Mouse (Mus musculus): Measurements from ENCODE around the gene Pygm. TPM values are rescaled to one million over a fixed set of nuclear protein-coding genes. Genes with fewer than 3 reads are reported as not detected.

The Pygm gene
- total and polyA plus RNA-seq, 2 experiments from 2014 or later: 10.4 to 11.9 TPM

DNA sequence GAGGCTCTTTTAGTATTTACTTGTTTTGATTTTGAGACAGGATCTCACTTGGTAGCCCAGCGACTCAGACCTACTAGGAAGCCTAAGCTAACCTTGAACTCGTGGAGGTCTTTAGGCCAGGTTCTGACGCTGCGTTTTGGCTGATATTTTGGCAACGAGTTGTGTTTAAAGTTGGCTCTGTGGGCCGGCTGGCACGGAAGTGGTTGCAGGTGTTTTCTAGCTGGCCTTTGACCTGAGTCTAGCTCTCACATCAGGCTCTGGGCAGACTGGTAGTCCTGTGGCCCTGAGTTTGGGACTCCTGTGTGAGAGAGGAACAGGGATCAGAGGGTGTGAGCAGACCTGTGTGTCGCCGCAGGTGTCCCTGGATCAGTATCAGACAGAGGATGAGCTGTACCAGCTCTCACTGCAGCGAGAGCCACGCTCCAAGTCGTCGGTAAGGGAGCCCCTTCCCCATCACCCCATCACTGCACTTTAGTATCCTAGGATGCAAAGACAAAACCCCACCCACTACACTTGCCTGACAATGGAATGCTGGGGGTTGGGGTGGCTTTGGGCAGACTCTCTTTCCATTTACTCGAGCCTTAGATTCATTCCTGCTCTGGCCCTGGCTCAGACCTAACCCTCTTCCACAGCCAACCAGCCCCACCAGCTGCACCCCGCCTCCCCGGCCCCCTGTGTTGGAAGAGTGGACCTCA, 23.8 kb downstream of the Pygm start:
- WGBS: 55% methylated on average over 16 of the region's 16 CpGs
- no peaks in the 10 kb centered on the region for H3K9me3 ChIP-seq (ENCODE audit: low read length)
- no peak for ATAC-seq
- no peak overlapping the region for H3K4me2 ChIP-seq (ENCODE audit: low read depth, low read length)
- H3K4me3 ChIP-seq (ENCODE audit: low read length): no peak overlapping the region
- H3K27ac ChIP-seq: no peak overlapping the region
- no peaks in the 10 kb centered on the region for H3K4me1 ChIP-seq (ENCODE audit: insufficient read depth, low read length)
- no peak for TF ChIP-seq CTCF (IDR thresholded peaks at IDR 0.05; ENCODE audit: low read depth)
- H3K36me3 ChIP-seq (ENCODE audit: insufficient read depth, low read length): 0 out of 2 replicates have a peak, but pooled peaks cover 7% of the 10 kb centered on the region
- DNase-seq (ENCODE audit: low spot score): no peak
- no peaks in the 10 kb centered on the region for H3K27me3 ChIP-seq (ENCODE audit: insufficient read depth, low read length)
- no peak overlapping the region for H3K9ac ChIP-seq (replicated peaks; ENCODE audit: low read length)

DNA sequence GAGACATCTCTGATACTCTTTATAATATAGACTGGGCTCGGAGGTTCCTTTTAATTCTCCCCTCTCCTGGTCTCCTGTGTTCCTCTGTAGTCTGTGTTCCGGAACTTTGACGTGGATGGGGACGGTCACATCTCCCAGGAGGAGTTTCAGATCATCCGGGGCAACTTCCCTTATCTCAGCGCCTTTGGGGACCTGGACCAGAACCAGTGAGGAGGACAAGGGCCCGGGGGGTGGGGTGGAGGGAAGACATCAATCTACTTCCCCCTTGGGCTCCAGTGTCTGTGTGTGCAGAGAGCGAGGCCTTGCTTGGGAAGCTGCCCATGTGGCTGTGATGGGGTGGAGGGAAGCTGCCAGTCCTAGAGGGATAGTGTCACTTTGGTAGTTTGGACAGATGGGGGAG, 24.6 kb downstream of the Pygm start:
- Histone ChIP-seq H3K27me3 (ENCODE audit: insufficient read depth, low read length) (no peaks in the 10 kb centered on the region), H3K27ac (no peak overlapping the region), H3K9me3 (ENCODE audit: low read length) (no peaks in the 10 kb centered on the region), H3K9ac (replicated peaks; ENCODE audit: low read length) (no peak overlapping the region), H3K36me3 (ENCODE audit: insufficient read depth, low read length) (0 out of 2 replicates have a peak, but pooled peaks cover under 1% of the 10 kb centered on the region), H3K4me2 (ENCODE audit: low read depth, low read length) (no peak overlapping the region), H3K4me1 (ENCODE audit: insufficient read depth, low read length) (no peaks in the 10 kb centered on the region), H3K4me3 (ENCODE audit: low read length) (no peak overlapping the region)
- ATAC-seq (no peak), DNase-seq (ENCODE audit: low spot score) (no peak)
- 66% methylated on average over 8 of the region's 8 CpGs for WGBS
- 0 out of 2 replicates have a peak, but pooled peaks have one; percentile 7 for TF ChIP-seq CTCF (IDR thresholded peaks at IDR 0.05; ENCODE audit: low read depth)

DNA sequence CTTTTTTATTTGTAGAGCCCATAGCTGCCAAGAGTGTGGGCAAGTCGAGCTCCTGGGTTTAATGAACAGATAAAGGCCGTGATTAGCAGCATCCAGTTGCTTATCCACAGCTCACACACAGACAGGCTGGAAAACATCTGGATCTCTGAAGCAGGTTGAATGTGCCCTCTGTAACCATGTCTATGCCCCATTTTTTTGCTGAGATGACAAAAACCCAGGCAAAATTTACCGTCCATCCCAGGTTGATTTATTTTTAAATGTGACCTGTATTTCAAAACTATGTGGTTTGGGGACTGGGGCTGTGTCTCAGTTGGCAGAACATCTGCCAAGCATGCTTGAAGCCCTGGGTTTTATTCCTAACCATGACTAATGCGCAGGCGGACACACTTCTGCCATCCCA, 25.0 kb downstream of the Pygm start:
- no peaks in the 10 kb centered on the region for H3K4me1 ChIP-seq (ENCODE audit: insufficient read depth, low read length)
- no peaks in the 10 kb centered on the region for H3K9me3 ChIP-seq (ENCODE audit: low read length)
- H3K4me3 ChIP-seq (ENCODE audit: low read length): no peak overlapping the region
- H3K4me2 ChIP-seq (ENCODE audit: low read depth, low read length): no peak overlapping the region
- no peaks in the 10 kb centered on the region for H3K27me3 ChIP-seq (ENCODE audit: insufficient read depth, low read length)
- no peak for DNase-seq (ENCODE audit: low spot score)
- no peak for TF ChIP-seq CTCF (IDR thresholded peaks at IDR 0.05; ENCODE audit: low read depth)
- WGBS: 76% methylated on average over 5 of the region's 5 CpGs
- ATAC-seq: no peak
- H3K9ac ChIP-seq (replicated peaks; ENCODE audit: low read length): no peak overlapping the region
- no peaks in the 10 kb centered on the region for H3K36me3 ChIP-seq (ENCODE audit: insufficient read depth, low read length)
- no peak overlapping the region for H3K27ac ChIP-seq

DNA sequence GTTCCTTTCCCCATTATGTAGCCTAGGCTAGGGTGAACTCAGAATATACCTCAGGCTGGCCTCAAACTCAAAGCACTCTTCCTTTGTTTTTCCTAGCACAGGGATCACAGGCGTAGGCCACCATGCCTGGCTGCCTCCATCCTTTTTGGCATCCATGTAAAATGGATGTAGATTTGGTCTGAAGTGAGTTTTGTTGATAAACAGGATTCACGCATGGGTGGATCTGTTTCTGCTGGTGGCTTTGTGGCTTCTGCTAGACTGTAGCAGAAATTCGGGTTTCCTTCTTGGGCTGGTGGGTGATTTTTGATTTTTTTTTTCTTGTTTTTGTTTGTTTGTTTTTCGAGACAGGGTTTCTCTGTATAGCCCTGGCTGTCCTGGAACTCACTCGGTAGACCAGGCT, 25.7 kb downstream of the Pygm start:
- 87% methylated on average over 5 of the region's 5 CpGs for WGBS
- no peak for DNase-seq (ENCODE audit: low spot score)

DNA sequence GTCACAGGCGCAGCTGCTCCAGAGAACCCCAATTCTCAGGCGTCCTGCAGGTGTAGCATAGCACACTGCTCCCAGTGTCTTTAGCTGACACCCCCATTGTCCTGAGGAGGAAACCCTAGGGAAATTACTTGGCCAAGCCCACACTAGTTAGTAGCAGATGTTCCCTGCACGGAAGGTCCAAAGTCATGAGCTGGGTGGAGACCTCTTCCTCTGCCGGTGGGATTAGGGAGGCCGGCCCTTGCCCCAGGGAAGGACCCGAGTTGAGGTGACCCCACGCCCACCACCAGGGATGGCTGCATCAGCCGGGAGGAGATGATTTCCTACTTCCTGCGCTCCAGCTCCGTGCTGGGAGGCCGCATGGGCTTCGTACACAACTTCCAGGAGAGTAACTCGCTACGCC, 28.6 kb downstream of the Pygm start:
- Histone ChIP-seq H3K9me3 (ENCODE audit: low read length) (no peaks in the 10 kb centered on the region), H3K36me3 (ENCODE audit: insufficient read depth, low read length) (no peaks in the 10 kb centered on the region), H3K27me3 (ENCODE audit: insufficient read depth, low read length) (no peaks in the 10 kb centered on the region), H3K4me2 (ENCODE audit: low read depth, low read length) (no peak overlapping the region), H3K4me3 (ENCODE audit: low read length) (no peak overlapping the region), H3K9ac (replicated peaks; ENCODE audit: low read length) (no peak overlapping the region), H3K4me1 (ENCODE audit: insufficient read depth, low read length) (peaks cover 18% of the 10 kb centered on the region), H3K27ac (no peak overlapping the region)
- no peak for TF ChIP-seq CTCF (IDR thresholded peaks at IDR 0.05; ENCODE audit: low read depth)
- DNase-seq (ENCODE audit: low spot score): no peak
- WGBS: 66% methylated on average over 14 of the region's 14 CpGs
- no peak for ATAC-seq

More for the DNA sequence above, 25.7 kb downstream of the Pygm start:
- no peaks in the 10 kb centered on the region for H3K36me3 ChIP-seq (ENCODE audit: insufficient read depth, low read length)
- no peak overlapping the region for H3K27ac ChIP-seq
- no peak overlapping the region for H3K4me2 ChIP-seq (ENCODE audit: low read depth, low read length)
- TF ChIP-seq CTCF (IDR thresholded peaks at IDR 0.05; ENCODE audit: low read depth): no peak
- no peak overlapping the region for H3K4me3 ChIP-seq (ENCODE audit: low read length)
- H3K9ac ChIP-seq (replicated peaks; ENCODE audit: low read length): no peak overlapping the region
- H3K27me3 ChIP-seq (ENCODE audit: insufficient read depth, low read length): no peaks in the 10 kb centered on the region
- no peaks in the 10 kb centered on the region for H3K9me3 ChIP-seq (ENCODE audit: low read length)
- ATAC-seq: no peak
- no peaks in the 10 kb centered on the region for H3K4me1 ChIP-seq (ENCODE audit: insufficient read depth, low read length)

DNA sequence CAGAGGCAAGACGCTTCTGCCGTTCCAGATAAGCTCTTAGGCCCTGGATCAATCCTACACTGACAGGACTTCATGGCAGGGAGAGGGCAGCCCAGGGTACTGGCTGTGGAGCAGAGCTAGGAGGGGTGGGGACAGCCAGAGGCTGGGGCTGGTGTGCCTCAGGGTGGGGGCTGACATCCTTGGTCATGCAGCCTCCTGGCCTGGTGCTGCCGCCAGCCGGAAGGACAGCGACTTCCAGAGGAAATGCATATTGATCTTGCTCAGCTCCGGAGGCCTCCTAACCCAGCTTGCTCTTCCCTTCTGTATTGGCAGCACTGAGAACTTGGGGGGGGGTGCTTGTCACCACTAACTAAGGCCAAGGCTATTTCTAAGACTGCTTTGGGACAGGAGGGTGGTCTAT, 31.3 kb downstream of the Pygm start:
- Histone ChIP-seq H3K9me3 (ENCODE audit: low read length) (no peaks in the 10 kb centered on the region), H3K4me2 (ENCODE audit: low read depth, low read length) (no peak overlapping the region), H3K36me3 (ENCODE audit: insufficient read depth, low read length) (no peaks in the 10 kb centered on the region), H3K27me3 (ENCODE audit: insufficient read depth, low read length) (no peaks in the 10 kb centered on the region), H3K4me3 (ENCODE audit: low read length) (no peak overlapping the region), H3K27ac (peak overlapping the region; percentile 67), H3K4me1 (ENCODE audit: insufficient read depth, low read length) (peaks cover 21% of the 10 kb centered on the region), H3K9ac (replicated peaks; ENCODE audit: low read length) (no peak overlapping the region; the same call in 1 of the 2 replicates)
- no peak for TF ChIP-seq CTCF (IDR thresholded peaks at IDR 0.05; ENCODE audit: low read depth)
- no peak for ATAC-seq
- DNase-seq (ENCODE audit: low spot score): no peak
- WGBS: 28% methylated on average over 6 of the region's 6 CpGs

DNA sequence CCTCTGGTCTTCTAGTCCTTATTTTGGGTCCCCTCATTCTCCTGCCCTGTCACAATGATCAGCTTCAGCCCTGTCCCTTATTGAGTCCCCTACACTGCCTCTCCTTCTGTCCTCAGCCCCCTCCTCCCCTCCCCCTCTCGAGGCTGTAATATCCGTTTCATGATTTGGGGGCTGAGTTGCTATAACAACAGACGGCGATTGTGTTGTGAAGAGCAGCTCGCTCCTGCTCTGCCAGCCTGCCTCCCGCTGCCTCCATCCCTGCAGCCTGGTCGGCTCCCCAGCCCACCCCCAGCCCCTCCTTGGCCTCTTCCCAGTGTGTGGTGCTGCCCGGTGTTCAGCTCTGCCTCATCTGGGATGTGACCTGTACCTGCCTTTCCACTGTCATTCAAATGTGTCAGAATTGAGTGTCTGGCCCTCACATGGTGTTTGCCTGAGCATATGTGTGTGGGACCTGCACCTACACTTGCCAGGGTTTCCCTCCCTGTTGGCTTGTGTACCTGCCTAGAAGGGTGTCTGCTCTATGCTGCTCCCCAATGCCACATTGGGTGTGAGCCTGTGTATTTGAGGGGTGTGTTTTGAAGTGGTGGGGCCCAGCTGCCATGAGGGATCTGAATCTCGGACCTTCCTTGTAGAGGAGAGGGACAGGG, 32.0 kb downstream of the Pygm start:
- peak overlapping the region; percentile 67 for H3K27ac ChIP-seq
- H3K9ac ChIP-seq (replicated peaks; ENCODE audit: low read length): peak overlapping the region; percentile 40
- H3K4me1 ChIP-seq (ENCODE audit: insufficient read depth, low read length): peaks cover 29% of the 10 kb centered on the region
- H3K9me3 ChIP-seq (ENCODE audit: low read length): no peaks in the 10 kb centered on the region
- no peaks in the 10 kb centered on the region for H3K36me3 ChIP-seq (ENCODE audit: insufficient read depth, low read length)
- DNase-seq (ENCODE audit: low spot score) (peak; percentile 82), ATAC-seq (0 out of 2 replicates have a peak, but pooled peaks have one; percentile 6)
- 8% methylated on average over 9 of the region's 9 CpGs for WGBS
- H3K4me2 ChIP-seq (ENCODE audit: low read depth, low read length): peak overlapping the region; percentile 21
- TF ChIP-seq CTCF (IDR thresholded peaks at IDR 0.05; ENCODE audit: low read depth): no peak
- no peaks in the 10 kb centered on the region for H3K27me3 ChIP-seq (ENCODE audit: insufficient read depth, low read length)
- H3K4me3 ChIP-seq (ENCODE audit: low read length): no peak overlapping the region
